Mouse (Mus musculus): ENCODE data around the gene Clcn1. TPM values are rescaled to one million over a fixed set of nuclear protein-coding genes. Genes with fewer than 3 reads are reported as not detected.

Gene Clcn1
- polyA plus RNA-seq, 1 experiment from 2014 or later, result 0.18 TPM

GRCm38 (mm10) chr6:42355794-42356600, 69.5 kb downstream of the Clcn1 start:
- WGBS, result 95% methylated on average over 13 of the region's 13 CpGs
- TF ChIP-seq CTCF (IDR thresholded peaks at IDR 0.05; ENCODE audit: low read depth), result no peak
- no peak overlapping the region for H3K9ac ChIP-seq (ENCODE audit: low read depth, low read length)
- H3K27me3 ChIP-seq (replicated peaks; ENCODE audit: control insufficient read depth, insufficient read depth, low read length), result no peaks in the 10 kb centered on the region
- peaks cover 67% of the 10 kb centered on the region for H3K36me3 ChIP-seq (ENCODE audit: control insufficient read depth, insufficient read depth)
- no peak overlapping the region for H3K27ac ChIP-seq (ENCODE audit: low read depth, low read length)
- no peak for ATAC-seq
- H3K4me1 ChIP-seq (replicated peaks; ENCODE audit: control insufficient read depth, insufficient read depth, low read length), result peaks cover 18% of the 10 kb centered on the region
- H3K9me3 ChIP-seq (ENCODE audit: control insufficient read depth), result no peaks in the 10 kb centered on the region
- no peak overlapping the region for H3K4me3 ChIP-seq (ENCODE audit: low read depth, low read length)
- no peak overlapping the region for H3K4me2 ChIP-seq (replicated peaks; ENCODE audit: low read depth)

GRCm38 (mm10) chr6:42356913-42357312, 70.4 kb downstream of the Clcn1 start:
- Histone ChIP-seq H3K4me3 (ENCODE audit: low read depth, low read length) (no peak overlapping the region), H3K9ac (ENCODE audit: low read depth, low read length) (no peak overlapping the region), H3K27ac (ENCODE audit: low read depth, low read length) (no peak overlapping the region), H3K9me3 (ENCODE audit: control insufficient read depth) (no peaks in the 10 kb centered on the region), H3K27me3 (replicated peaks; ENCODE audit: control insufficient read depth, insufficient read depth, low read length) (no peaks in the 10 kb centered on the region), H3K4me2 (replicated peaks; ENCODE audit: low read depth) (no peak overlapping the region), H3K4me1 (replicated peaks; ENCODE audit: control insufficient read depth, insufficient read depth, low read length) (peaks cover 9% of the 10 kb centered on the region; the same call in 1 of the 2 replicates), H3K36me3 (ENCODE audit: control insufficient read depth, insufficient read depth) (peaks cover 76% of the 10 kb centered on the region)
- WGBS, result 77% methylated on average over 5 of the region's 5 CpGs
- no peak for TF ChIP-seq CTCF (IDR thresholded peaks at IDR 0.05; ENCODE audit: low read depth)
- peak; percentile 48 for ATAC-seq

- 65% methylated on average over 6 of the region's 6 CpGs for WGBS
- no peak for ATAC-seq
- no peak overlapping the region for H3K4me3 ChIP-seq (ENCODE audit: low read depth, low read length)
- H3K4me2 ChIP-seq (replicated peaks; ENCODE audit: low read depth), result no peak overlapping the region
- H3K9me3 ChIP-seq (ENCODE audit: control insufficient read depth), result no peaks in the 10 kb centered on the region
- peaks cover 4% of the 10 kb centered on the region; the same call in 1 of the 2 replicates for H3K4me1 ChIP-seq (replicated peaks; ENCODE audit: control insufficient read depth, insufficient read depth, low read length)
- no peak for TF ChIP-seq CTCF (IDR thresholded peaks at IDR 0.05; ENCODE audit: low read depth)
- H3K9ac ChIP-seq (ENCODE audit: low read depth, low read length), result no peak overlapping the region
- H3K27me3 ChIP-seq (replicated peaks; ENCODE audit: control insufficient read depth, insufficient read depth, low read length), result no peaks in the 10 kb centered on the region
- H3K36me3 ChIP-seq (ENCODE audit: control insufficient read depth, insufficient read depth), result peaks cover 83% of the 10 kb centered on the region
- H3K27ac ChIP-seq (ENCODE audit: low read depth, low read length), result peak overlapping the region; percentile 28; the same call in 1 of the 2 replicates
Observed at GRCm38 (mm10) chr6:42357901-42358300, 71.4 kb downstream of the Clcn1 start.

DNA sequence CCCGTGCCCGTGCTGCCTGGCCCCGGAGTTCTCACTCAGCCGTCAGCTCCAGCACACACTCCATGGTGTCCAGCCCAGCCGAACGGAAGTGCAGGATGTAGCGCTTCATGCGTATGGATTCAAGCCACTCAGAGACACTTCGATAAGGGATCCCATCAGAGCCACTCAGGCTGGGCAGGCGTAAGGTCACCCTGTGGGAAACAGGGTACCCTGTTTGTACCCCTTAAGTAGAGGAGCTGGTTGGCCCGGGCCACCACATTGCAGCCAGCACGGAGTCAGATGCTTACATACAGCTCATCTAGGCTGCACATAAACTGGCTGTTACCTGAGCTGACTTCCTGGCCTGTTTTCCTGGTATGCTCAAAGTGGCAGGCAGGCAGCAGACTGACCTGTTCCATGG, 72.4 kb downstream of the Clcn1 start:
- H3K4me3 ChIP-seq (ENCODE audit: low read depth, low read length), result no peak overlapping the region
- no peak for TF ChIP-seq CTCF (IDR thresholded peaks at IDR 0.05; ENCODE audit: low read depth)
- no peak for ATAC-seq
- H3K4me2 ChIP-seq (replicated peaks; ENCODE audit: low read depth), result no peak overlapping the region
- H3K4me1 ChIP-seq (replicated peaks; ENCODE audit: control insufficient read depth, insufficient read depth, low read length), result no peaks in the 10 kb centered on the region; the same call in 1 of the 2 replicates
- peak overlapping the region; percentile 1; the same call in 1 of the 2 replicates for H3K27ac ChIP-seq (ENCODE audit: low read depth, low read length)
- peaks cover 80% of the 10 kb centered on the region for H3K36me3 ChIP-seq (ENCODE audit: control insufficient read depth, insufficient read depth)
- WGBS, result 92% methylated on average over 12 of the region's 12 CpGs
- H3K27me3 ChIP-seq (replicated peaks; ENCODE audit: control insufficient read depth, insufficient read depth, low read length), result no peaks in the 10 kb centered on the region
- no peaks in the 10 kb centered on the region for H3K9me3 ChIP-seq (ENCODE audit: control insufficient read depth)
- H3K9ac ChIP-seq (ENCODE audit: low read depth, low read length), result no peak overlapping the region

- H3K36me3 ChIP-seq (ENCODE audit: control insufficient read depth, insufficient read depth), result peaks cover 87% of the 10 kb centered on the region
- no peaks in the 10 kb centered on the region for H3K27me3 ChIP-seq (replicated peaks; ENCODE audit: control insufficient read depth, insufficient read depth, low read length)
- ATAC-seq, result no peak
- H3K4me1 ChIP-seq (replicated peaks; ENCODE audit: control insufficient read depth, insufficient read depth, low read length), result no peaks in the 10 kb centered on the region; the same call in 1 of the 2 replicates
- peak overlapping the region; percentile 1; the same call in 1 of the 2 replicates for H3K27ac ChIP-seq (ENCODE audit: low read depth, low read length)
- no peak overlapping the region for H3K9ac ChIP-seq (ENCODE audit: low read depth, low read length)
- H3K9me3 ChIP-seq (ENCODE audit: control insufficient read depth), result no peaks in the 10 kb centered on the region
- 64% methylated on average over 9 of the region's 9 CpGs for WGBS
- H3K4me2 ChIP-seq (replicated peaks; ENCODE audit: low read depth), result no peak overlapping the region
- no peak overlapping the region for H3K4me3 ChIP-seq (ENCODE audit: low read depth, low read length)
- TF ChIP-seq CTCF (IDR thresholded peaks at IDR 0.05; ENCODE audit: low read depth), result no peak
Observed at GRCm38 (mm10) chr6:42359364-42360147, 73.1 kb downstream of the Clcn1 start.

DNA sequence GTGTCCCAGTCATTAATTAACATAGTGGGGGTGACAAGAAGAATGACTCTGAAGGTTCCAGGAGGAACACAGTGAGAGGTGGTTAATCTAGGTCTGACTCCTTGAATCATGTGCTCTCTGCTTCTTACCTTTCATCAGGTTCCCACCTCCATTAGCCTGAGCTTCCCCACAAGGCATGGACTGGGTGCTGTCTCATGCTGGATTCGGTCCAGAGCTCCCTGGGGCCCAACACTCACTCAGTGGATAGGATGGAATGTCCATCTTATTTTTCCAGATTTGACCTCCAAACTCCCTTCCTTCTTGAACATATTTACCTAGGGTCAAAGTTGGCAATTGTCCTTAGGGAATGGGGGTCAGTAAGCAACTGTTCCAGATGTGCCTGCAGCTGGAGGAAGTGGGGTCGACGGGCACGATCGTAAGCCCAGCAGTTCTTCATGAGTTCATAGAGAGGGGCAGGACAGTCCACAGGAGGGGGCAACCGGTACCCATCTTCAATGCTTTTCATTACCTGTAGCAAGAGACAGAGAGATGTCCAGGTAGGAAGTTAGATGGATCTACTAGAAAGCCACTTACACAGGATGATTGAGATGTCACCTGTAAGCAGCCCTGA, 73.9 kb downstream of the Clcn1 start:
- peaks cover 90% of the 10 kb centered on the region for H3K36me3 ChIP-seq (ENCODE audit: control insufficient read depth, insufficient read depth)
- WGBS, result 87% methylated on average over 6 of the region's 6 CpGs
- no peaks in the 10 kb centered on the region for H3K27me3 ChIP-seq (replicated peaks; ENCODE audit: control insufficient read depth, insufficient read depth, low read length)
- no peak overlapping the region for H3K27ac ChIP-seq (ENCODE audit: low read depth, low read length)
- no peaks in the 10 kb centered on the region for H3K9me3 ChIP-seq (ENCODE audit: control insufficient read depth)
- no peak for ATAC-seq
- no peaks in the 10 kb centered on the region; the same call in 1 of the 2 replicates for H3K4me1 ChIP-seq (replicated peaks; ENCODE audit: control insufficient read depth, insufficient read depth, low read length)
- H3K4me2 ChIP-seq (replicated peaks; ENCODE audit: low read depth), result no peak overlapping the region
- TF ChIP-seq CTCF (IDR thresholded peaks at IDR 0.05; ENCODE audit: low read depth), result no peak
- no peak overlapping the region for H3K9ac ChIP-seq (ENCODE audit: low read depth, low read length)
- no peak overlapping the region for H3K4me3 ChIP-seq (ENCODE audit: low read depth, low read length)
